Mouse (Mus musculus) forebrain, postnatal 0 days (tissue): ENCODE results near the gene Tgfbr2. TPM values are rescaled to one million over a fixed set of nuclear protein-coding genes. Genes with fewer than 3 reads are reported as not detected.

ENCODE experiments used
- ATAC-seq: fragments of 200-750 bp; cut with Nextera tagmentation; 2 replicates; pipeline ENCODE4 v1.8.0; 2017; ENCODE audit warnings: mild to moderate bottlenecking, moderate library complexity
- DNase-seq: peaks from one replicate; pipeline ENCODE4 v3.0.0-alpha.2; 2015
- H3K27ac ChIP-seq: fragments of 300-500 bp; sonication (generic); 2 replicates; pipeline ENCODE4 v1.5.1; 2014; ENCODE audit warnings: low read depth, mild to moderate bottlenecking, antibody characterized with exemption, low read length, moderate library complexity, mixed read lengths
- H3K27me3 ChIP-seq: fragments of 300-500 bp; sonication (generic); 2 replicates; pipeline ENCODE4 v1.6.1; 2014; ENCODE audit warnings: mild to moderate bottlenecking, low read length, mixed read lengths; ENCODE audit not compliant: insufficient read depth
- H3K36me3 ChIP-seq: fragments of 300-500 bp; sonication (generic); 2 replicates; pipeline ENCODE4 v1.6.1; 2014; ENCODE audit warnings: mild to moderate bottlenecking, moderate library complexity; ENCODE audit not compliant: insufficient read depth
- H3K4me1 ChIP-seq: fragments of 300-500 bp; sonication (generic); 2 replicates; pipeline ENCODE4 v1.6.1; 2014; ENCODE audit warnings: antibody characterized with exemption; ENCODE audit not compliant: insufficient read depth
- H3K4me2 ChIP-seq: fragments of 300-500 bp; sonication (generic); 2 replicates; pipeline ENCODE4 v1.6.1; 2014; ENCODE audit warnings: low read depth, mild to moderate bottlenecking, moderate library complexity
- H3K4me3 ChIP-seq: fragments of 300-500 bp; sonication (generic); 2 replicates; pipeline ENCODE4 v1.5.1; 2014; ENCODE audit warnings: low read depth, low read length, mixed read lengths
- H3K9ac ChIP-seq: fragments of 300-500 bp; sonication (generic); 2 replicates; pipeline ENCODE4 v1.6.1; 2014; ENCODE audit warnings: mild to moderate bottlenecking
- H3K9me3 ChIP-seq: fragments of 300-500 bp; sonication (generic); 2 replicates; pipeline ENCODE4 v1.6.1; 2016; ENCODE audit warnings: low read length
- CTCF ChIP-seq: sonication (generic); IDR thresholded peaks from 2 replicates; pipeline ENCODE4 v1.5.1; 2016; ENCODE audit warnings: antibody characterized with exemption, control low read depth, low read depth
- WGBS: fragments of 180-500 bp; shearing (Covaris S2); extraction: QIAGEN DNeasy Blood & Tissue Kit; methylation state at CpG from one replicate; pipeline ENCODE4 v1.1.7; 2014; 5-methylcytosine and 5-hydroxymethylcytosine counted together
- polyA plus RNA-seq: library from polyadenylated mRNA; unstranded; fragments of >200 nt; fragmentation: Nextera tagmentation; extraction: Ambion mirVana; gene quantifications from 2 replicates; pipeline ENCODE4 v1.2.1, GENCODE M21; 2015
- total RNA-seq: library from RNA; depleted of rRNA; stranded (reverse); fragments of >200 nt; gene quantifications from 2 replicates; pipeline ENCODE4 v1.2.3, GENCODE M21; 2014

Gene Tgfbr2
- total and polyA plus RNA-seq, 2 experiments from 2014 or later = 6.5 to 20.8 TPM

GRCm38 (mm10) chr9:116169067-116169466, 6.1 kb downstream of the Tgfbr2 start:
- no peaks in the 10 kb centered on the region for H3K36me3 ChIP-seq
- H3K27me3 ChIP-seq = no peaks in the 10 kb centered on the region
- DNase-seq (no peak), ATAC-seq (no peak)
- WGBS = 84% methylated on average over 6 of the region's 6 CpGs
- TF ChIP-seq CTCF = no peak
- H3K4me3 ChIP-seq = no peak overlapping the region
- no peak overlapping the region for H3K27ac ChIP-seq
- no peak overlapping the region for H3K9ac ChIP-seq
- H3K9me3 ChIP-seq = no peaks in the 10 kb centered on the region
- H3K4me1 ChIP-seq = no peaks in the 10 kb centered on the region
- no peak overlapping the region for H3K4me2 ChIP-seq

DNA sequence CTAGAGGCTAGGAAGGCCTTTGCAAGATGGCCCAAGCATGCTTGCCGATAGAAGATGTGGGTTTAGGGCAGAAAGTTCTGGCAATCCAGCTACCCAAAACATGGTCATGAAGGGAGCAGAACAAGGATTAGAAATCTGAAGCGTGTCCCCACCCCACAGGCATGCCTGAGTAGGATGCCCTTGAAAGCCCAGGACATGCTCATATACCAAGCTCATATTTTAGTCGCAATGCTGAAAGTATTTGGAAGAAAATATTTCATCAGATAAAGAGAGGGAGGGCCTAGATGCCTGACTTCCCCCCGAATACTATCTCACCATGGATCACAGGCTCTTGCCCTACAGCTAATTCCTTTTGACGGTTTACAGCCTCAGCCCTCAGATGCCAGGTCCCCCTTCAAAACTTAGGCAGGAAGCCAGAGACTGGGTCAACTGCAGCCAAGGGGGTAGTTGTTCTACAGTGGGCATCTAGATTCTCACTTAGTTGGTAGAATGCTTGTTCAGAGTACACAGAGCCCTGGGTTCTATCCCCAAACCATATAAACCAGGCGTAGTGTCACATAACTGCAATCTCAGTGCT, 7.8 kb downstream of the Tgfbr2 start:
- no peak overlapping the region for H3K27ac ChIP-seq
- H3K4me2 ChIP-seq = no peak overlapping the region
- no peak for DNase-seq
- no peak for ATAC-seq
- no peak overlapping the region for H3K9ac ChIP-seq
- H3K4me3 ChIP-seq = no peak overlapping the region
- no peaks in the 10 kb centered on the region for H3K27me3 ChIP-seq
- WGBS = 83% methylated on average over 6 of the region's 6 CpGs
- TF ChIP-seq CTCF = no peak
- no peaks in the 10 kb centered on the region for H3K36me3 ChIP-seq
- no peaks in the 10 kb centered on the region for H3K4me1 ChIP-seq
- H3K9me3 ChIP-seq = no peaks in the 10 kb centered on the region

DNA sequence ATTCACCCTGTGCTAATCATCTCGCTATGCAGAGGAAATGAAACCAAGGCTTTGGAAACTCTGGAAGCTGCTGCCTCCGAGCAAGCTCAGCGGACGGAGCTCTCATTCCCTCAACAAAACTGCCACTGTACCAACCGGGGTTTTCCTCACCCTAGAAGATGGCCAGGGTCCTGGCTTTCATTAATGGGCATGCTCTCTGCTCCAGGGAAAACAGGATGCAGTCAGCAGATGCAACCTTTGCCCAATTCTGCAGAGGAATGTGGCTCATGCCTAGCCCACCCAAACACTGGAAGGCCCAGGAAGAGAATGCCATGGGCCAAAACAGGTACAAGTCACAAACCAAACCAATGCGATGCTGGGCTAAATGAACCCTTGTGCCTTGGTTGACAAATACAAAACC, 8.8 kb downstream of the Tgfbr2 start:
- no peaks in the 10 kb centered on the region for H3K36me3 ChIP-seq
- no peak overlapping the region for H3K9ac ChIP-seq
- H3K27me3 ChIP-seq = no peaks in the 10 kb centered on the region
- H3K4me3 ChIP-seq = no peak overlapping the region
- H3K27ac ChIP-seq = no peak overlapping the region
- DNase-seq = no peak
- no peaks in the 10 kb centered on the region for H3K4me1 ChIP-seq
- no peak for ATAC-seq
- no peak for TF ChIP-seq CTCF
- WGBS = 57% methylated on average over 6 of the region's 6 CpGs
- no peaks in the 10 kb centered on the region for H3K9me3 ChIP-seq
- H3K4me2 ChIP-seq = no peak overlapping the region

DNA sequence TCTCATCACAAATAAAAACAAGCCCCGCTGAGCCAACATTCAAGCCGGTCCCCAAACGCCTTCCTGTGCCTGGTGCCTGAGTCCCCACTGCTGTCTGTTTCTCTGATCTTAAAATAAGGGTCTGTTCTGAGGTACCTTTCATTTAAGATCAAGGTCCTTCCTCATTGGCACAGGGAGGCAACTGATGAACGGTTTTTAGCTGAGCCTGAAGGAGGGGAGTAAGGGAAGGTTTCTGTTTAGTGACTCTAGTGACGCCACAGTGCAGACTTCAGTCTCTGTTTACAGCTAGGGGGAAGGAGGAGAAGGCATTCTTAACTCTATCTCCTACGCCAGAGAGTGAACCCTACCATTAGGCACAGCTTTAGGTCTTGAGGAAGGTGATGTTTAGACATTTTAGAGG, 11.3 kb downstream of the Tgfbr2 start:
- ATAC-seq (no peak), DNase-seq (no peak)
- no peak overlapping the region for H3K4me2 ChIP-seq
- no peak overlapping the region for H3K9ac ChIP-seq
- H3K36me3 ChIP-seq = no peaks in the 10 kb centered on the region
- no peak for TF ChIP-seq CTCF
- H3K27me3 ChIP-seq = no peaks in the 10 kb centered on the region
- 80% methylated on average over 6 of the region's 6 CpGs for WGBS
- H3K27ac ChIP-seq = no peak overlapping the region
- H3K4me3 ChIP-seq = no peak overlapping the region
- H3K4me1 ChIP-seq = no peaks in the 10 kb centered on the region
- H3K9me3 ChIP-seq = no peaks in the 10 kb centered on the region

DNA sequence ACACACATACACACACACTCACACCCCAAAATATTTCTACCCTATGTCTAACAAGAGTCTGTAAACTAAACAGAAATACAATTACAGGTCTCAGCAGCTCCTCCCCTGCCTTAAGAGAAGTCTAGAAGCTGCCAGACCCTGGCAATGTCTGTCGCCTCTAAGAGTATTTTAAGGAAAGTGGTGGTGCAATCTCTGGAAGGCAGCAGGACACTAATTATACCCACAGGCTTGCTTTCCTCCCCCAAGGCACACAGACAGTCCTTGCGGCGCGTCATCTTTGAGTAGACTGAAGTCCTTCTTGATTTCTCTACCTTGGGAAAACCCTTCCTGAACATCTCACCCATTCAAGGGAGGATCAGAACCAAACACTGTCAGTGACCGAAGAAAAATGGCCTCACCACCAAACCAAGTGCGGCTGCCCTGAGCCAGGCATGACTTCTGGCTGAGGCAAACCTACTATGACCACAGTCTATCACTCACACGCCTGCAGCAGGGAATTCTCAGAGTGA, 12.2 kb downstream of the Tgfbr2 start:
- no peaks in the 10 kb centered on the region for H3K27me3 ChIP-seq
- DNase-seq = no peak
- H3K9ac ChIP-seq = no peak overlapping the region
- ATAC-seq = no peak
- no peak overlapping the region for H3K4me2 ChIP-seq
- H3K9me3 ChIP-seq = no peaks in the 10 kb centered on the region
- 94% methylated on average over 7 of the region's 7 CpGs for WGBS
- H3K4me1 ChIP-seq = no peaks in the 10 kb centered on the region
- no peak for TF ChIP-seq CTCF
- H3K27ac ChIP-seq = no peak overlapping the region
- no peak overlapping the region for H3K4me3 ChIP-seq
- no peaks in the 10 kb centered on the region for H3K36me3 ChIP-seq

- WGBS = 94% methylated on average over 7 of the region's 7 CpGs
- no peak for TF ChIP-seq CTCF
- ATAC-seq (no peak), DNase-seq (no peak)
- no peak overlapping the region for H3K27ac ChIP-seq
- H3K27me3 ChIP-seq = no peaks in the 10 kb centered on the region
- H3K4me3 ChIP-seq = no peak overlapping the region
- H3K9me3 ChIP-seq = no peaks in the 10 kb centered on the region
- no peaks in the 10 kb centered on the region for H3K4me1 ChIP-seq
- no peak overlapping the region for H3K4me2 ChIP-seq
- no peaks in the 10 kb centered on the region for H3K36me3 ChIP-seq
- H3K9ac ChIP-seq = no peak overlapping the region
Observed at GRCm38 (mm10) chr9:116160860-116161259, 14.3 kb downstream of the Tgfbr2 start.

DNA sequence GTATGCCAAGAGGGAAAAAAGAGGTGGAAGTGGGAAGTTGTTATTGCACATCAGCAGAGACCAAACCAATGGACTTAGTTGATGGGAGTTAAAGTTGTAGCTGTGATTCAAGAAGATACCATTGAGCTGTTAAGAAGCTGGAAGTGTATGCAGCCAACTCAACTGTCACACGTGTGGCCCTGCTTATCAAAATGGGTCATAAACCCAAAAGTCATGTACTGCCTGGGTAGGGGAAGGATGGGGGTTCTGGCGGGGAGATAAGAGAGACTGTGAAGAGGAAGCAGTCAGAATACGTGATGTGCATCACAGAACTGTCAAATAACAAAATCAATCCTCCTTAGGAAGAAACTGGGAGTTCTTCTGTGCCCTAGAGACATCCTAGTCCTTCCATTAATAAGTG, 15.1 kb downstream of the Tgfbr2 start:
- Histone ChIP-seq H3K36me3 (no peaks in the 10 kb centered on the region), H3K4me3 (no peak overlapping the region), H3K4me1 (no peaks in the 10 kb centered on the region), H3K27me3 (no peaks in the 10 kb centered on the region), H3K27ac (no peak overlapping the region), H3K9me3 (no peaks in the 10 kb centered on the region), H3K4me2 (no peak overlapping the region), H3K9ac (no peak overlapping the region)
- no peak for DNase-seq
- no peak for TF ChIP-seq CTCF
- 88% methylated on average over 3 of the region's 3 CpGs for WGBS
- ATAC-seq = no peak
